Mouse (Mus musculus): Measurements from ENCODE around the gene Cela2a.

The Cela2a gene

DNA sequence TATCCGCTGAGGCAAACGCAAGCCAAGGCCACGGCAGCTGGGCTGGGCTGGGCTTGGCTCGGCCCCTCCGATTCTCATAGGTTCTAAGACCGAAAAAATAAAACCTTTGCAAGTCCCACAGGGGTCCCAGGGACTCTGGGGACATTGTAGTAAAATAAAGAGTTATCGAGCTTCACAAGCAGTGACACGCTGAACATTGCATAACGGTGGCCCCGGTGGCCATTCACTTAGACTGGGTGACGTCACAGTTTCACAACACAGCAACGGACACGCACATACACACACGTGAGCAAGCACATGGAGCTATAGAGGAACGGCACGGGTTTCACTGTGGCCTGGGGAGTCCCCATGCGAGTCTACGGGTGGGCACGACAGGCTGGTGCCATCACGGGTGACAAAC is 32.5 kb upstream of the Cela2a start:
- no peak for DNase-seq (ENCODE audit: low spot score)

GRCm38 (mm10) chr4:141857422-141857930 is 31.5 kb upstream of the Cela2a start:
- peak; percentile 93 for DNase-seq (ENCODE audit: low spot score)

DNA sequence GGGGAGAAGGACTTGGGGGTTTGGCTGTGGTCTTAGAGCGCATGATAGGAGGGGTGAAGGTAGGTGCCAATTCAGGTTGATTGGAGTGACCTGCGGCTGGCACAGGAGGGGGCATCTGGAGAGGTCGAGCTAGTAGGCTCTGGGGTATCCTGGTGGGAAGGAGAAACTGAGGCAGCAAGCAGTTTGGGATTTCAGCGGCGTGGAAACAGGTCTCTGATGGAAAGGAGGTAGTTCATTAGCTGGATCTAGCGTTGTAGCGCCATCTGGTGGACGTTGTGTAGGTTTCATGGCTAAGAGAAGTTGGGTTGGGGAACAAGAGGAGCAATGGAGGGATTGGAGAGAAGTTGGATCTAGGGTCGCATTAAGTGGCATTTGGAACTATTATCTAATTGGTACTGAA is 27.5 kb upstream of the Cela2a start:
- DNase-seq (ENCODE audit: low spot score), result peak; percentile 82

DNA sequence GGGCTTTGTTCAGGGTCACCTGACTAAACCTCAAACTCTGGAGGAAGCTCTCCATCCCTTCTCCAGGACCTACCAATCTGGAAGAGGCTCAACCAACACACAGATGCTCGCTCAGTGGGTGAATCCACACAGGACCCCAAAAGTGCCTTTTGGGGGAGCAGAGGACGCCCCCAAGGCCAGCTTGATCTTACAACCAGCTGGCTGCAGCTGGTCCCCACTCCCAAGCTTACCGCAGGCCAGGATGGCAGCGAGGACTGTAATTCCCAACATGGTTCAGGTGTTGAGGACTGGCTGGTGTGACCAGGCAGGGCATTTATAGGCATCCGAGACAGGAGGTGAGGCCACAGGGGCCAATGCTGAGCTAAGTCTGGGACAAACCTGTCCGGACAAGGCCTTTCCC is 20.0 kb upstream of the Cela2a start, which contains the start of gene Ctrc:
Gene Ctrc (minus strand): TSS at position 361 of the 400 bp plus-strand sequence.
- no peak for DNase-seq (ENCODE audit: low spot score)

DNA sequence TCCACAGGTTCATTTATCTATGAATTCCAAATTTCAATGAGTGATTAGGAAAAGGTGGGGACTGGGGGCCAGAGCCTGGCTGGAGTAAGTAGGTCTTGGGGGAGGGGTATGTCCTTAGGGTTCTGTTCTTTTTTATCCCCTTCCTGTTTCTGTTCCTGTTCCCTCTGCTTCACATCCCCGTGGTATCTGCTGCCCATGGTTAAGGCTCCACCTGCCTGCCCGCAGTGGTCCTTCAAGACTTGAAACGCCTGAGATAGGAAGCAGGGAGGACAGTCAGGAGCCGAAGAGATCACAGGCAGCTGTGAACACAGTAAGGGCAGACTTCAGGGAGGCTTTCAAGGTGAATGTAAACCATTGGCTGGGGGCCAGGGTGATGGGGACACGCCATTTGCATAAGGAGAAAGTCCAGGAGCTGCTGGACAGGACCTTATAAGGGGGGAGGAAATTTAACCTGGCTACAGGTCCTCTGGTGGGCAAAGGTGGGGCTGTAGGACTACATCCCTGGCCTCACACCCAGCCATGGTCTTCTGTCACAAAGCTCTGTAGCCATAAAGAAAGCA is 8.7 kb upstream of the Cela2a start:
- no peak for DNase-seq (ENCODE audit: low spot score)

- no peak for DNase-seq (ENCODE audit: low spot score)
Observed at GRCm38 (mm10) chr4:141833911-141834310, 8.0 kb upstream of the Cela2a start.

- no peak for DNase-seq (ENCODE audit: low spot score)
Observed at GRCm38 (mm10) chr4:141831361-141831760, 5.4 kb upstream of the Cela2a start.

GRCm38 (mm10) chr4:141830381-141830780 is 4.4 kb upstream of the Cela2a start:
- DNase-seq (ENCODE audit: low spot score), result no peak

DNA sequence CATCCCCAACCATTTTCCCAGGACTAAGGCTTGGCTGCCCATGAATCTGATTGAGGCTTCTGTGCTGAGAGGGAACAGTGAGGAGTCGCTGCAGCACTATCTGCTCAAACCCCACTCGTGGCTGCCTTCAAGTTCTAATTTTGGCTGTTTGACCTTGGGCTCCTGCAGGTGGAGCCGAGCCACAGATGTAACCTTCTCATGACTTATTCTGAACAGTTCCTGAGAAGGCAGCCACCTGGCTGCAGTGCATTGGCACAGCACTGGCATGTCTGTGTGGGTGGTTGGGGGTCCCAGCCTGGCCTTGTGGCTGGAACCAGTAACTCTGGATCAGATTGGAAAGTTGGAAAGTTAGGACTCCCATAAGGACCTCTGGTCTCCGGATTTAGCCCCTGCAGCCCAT is 2.2 kb upstream of the Cela2a start:
- no peak for DNase-seq (ENCODE audit: low spot score)

DNA sequence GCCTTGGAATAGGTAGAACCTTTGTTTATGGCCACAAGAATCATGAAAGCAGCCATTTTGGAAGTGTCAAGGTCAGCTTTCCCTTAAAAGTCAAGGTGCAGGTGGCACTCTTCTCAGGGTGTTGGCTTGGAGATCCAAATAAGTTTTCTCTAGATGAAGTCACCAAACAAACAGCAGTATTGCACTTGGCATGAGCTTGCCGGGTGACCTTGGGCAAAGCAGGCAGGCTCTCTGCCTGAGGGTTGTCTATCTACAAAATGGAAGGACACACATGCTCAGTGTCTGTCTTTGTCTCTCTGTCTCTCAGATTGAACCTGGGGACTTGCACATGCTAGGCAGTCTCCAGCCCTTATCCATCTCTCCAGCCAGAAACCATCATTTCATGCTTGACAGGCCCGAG is 1.4 kb upstream of the Cela2a start:
- no peak for DNase-seq (ENCODE audit: low spot score)

DNA sequence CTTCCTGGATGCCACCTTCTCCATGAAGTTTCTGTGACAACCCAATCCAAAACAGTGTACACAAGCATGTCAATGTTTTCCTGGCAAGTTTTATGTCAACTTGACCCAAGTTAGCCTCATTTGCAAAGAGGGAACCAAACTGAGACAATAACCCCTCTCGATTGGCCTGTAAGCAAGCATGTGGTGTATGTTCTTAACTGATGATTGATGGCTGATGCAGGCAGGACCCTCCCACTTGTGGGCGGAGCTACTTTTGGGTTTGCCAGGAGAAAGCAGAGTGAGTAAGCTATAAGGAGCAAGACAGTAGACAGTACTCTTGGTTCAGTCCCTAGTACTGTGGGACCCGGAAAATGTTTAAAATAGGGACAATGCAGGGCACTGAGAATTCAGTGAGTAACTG is 3.0 kb downstream of the Cela2a start:
- peak; percentile 59 for DNase-seq (ENCODE audit: low spot score)

GRCm38 (mm10) chr4:141822089-141822488 is 3.9 kb downstream of the Cela2a start:
- DNase-seq (ENCODE audit: low spot score), result peak; percentile 77

DNA sequence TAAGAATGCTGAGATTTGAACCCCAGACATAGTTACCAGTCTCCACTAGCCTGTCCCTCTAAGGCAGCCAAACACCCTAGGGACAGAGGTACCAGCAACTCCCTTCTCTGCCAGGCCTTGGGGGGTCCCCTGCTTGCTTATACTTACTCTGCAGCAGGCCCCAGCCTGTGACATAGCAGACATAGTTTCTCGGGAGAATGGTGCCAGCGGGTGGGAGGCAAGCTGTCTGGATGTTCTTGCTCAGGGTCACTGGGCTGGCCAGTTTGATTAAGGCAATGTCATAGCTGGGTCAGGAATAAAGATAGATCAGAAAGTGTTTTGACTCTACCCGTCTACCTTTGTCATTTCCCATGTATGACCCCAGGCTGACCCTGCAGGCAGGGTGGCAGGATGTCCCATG is 4.8 kb downstream of the Cela2a start:
- DNase-seq (ENCODE audit: low spot score), result peak; percentile 57

DNA sequence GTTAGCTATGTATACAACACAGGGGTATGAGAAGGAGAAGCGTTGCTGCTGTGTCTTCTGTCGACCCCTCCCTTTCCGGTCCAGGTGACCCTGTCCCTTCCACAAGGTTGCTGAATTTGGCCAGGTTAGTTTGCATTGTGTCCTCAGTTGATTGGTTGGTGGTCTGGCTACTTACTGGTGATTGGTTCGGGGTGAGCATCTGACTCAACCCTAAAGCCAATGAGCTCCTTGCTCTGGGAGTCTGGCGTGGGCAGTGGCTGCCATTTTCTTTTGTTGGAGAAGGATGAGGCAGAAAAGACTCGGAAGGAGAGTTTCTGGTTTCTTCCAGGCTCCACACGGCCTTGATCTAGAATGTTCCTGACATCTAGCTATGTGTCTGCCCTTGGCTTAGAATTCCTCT is 6.6 kb downstream of the Cela2a start:
- DNase-seq (ENCODE audit: low spot score), result no peak

- DNase-seq (ENCODE audit: low spot score), result no peak
Observed at GRCm38 (mm10) chr4:141818861-141819260, 7.1 kb downstream of the Cela2a start.

GRCm38 (mm10) chr4:141817706-141818105 is 8.3 kb downstream of the Cela2a start:
- DNase-seq (ENCODE audit: low spot score), result no peak

DNA sequence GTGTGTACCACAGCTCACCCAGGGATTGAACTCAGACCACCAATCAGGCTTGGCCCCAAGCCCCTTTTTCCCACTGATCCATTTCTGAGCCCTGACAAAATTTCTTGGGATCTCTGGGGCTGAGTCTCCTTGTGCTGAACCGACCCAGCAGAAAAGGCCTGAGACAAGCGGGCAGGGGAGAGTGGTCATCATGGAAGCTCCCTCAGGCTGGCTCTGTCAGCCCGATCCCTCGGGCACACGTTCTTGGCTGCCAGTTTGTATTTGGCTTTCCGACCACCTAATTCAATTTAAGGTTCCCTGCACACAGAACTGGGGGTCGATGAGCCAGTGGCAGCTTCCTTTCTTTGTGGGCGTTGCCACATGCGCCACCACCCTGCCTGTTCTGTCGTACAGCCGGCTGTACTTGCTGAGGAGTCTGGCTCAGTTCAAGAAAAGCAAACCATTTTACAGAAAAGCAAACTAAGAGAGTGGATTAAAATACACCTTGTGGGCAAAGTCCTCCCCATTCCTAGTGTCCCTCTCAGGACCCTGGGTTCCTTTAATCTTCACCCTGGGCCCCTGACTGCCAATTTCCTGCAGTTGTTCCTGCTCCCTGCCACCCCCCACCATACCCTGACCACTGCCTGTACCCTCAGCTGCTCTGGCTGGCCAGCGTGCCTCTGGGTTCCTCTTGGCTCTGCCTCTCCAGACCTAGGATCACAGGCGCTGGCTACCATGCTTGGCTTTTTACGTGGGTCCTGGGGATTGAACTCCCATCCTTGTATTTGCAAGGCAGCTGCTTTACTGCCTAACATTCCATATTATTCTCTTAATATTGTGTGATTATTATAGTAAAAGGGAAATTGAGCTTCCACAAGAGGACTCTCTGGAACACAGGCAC is 8.9 kb downstream of the Cela2a start:
- DNase-seq (ENCODE audit: low spot score), result no peak

- DNase-seq (ENCODE audit: low spot score), result no peak
Observed at GRCm38 (mm10) chr4:141816267-141816666, 9.7 kb downstream of the Cela2a start.

DNA sequence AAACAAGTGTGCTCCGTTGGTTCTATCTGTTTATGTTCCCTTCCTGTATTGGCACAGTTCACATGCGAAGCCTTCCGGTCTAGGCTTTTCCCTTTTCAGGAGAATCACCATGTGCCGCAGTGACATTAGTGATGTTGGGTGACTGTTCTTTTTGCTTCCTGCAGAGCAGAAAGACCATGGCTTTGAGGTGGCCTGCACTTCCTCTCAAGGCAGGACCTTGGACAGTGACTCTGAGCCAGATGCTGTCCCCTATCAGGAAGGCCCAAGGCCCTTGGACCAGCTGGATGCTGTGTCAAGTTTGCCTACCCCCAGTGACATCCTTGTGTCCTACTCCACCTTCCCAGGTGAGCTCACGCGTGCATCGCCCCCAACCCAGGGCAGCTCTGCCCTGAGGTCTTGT is 14.6 kb downstream of the Cela2a start:
- peak; percentile 41 for DNase-seq (ENCODE audit: low spot score)

DNA sequence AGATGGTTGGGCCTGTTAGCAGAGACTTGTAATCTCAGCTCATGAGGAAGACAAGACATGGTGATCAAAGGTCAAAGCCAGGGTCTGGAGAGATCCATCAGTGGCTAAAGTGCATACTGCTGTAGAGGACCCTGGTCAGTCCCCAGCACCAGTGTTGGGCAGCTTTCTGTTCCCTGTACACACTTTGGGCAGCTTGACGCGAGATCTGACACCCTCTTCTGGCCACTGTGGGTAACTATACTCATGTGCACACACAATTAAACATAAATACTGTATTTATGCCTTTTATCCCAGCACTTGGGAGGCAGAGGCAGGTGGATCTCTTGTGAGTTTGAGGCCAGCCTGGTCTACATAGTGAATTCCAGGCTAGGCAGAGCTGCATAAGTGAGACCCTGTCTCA is 15.0 kb downstream of the Cela2a start:
- no peak for DNase-seq (ENCODE audit: low spot score)

- DNase-seq (ENCODE audit: low spot score), result no peak
Observed at GRCm38 (mm10) chr4:141809850-141810464, 16.0 kb downstream of the Cela2a start.

GRCm38 (mm10) chr4:141805886-141806285 is 20.1 kb downstream of the Cela2a start:
- peak; percentile 27 for DNase-seq (ENCODE audit: low spot score)

DNA sequence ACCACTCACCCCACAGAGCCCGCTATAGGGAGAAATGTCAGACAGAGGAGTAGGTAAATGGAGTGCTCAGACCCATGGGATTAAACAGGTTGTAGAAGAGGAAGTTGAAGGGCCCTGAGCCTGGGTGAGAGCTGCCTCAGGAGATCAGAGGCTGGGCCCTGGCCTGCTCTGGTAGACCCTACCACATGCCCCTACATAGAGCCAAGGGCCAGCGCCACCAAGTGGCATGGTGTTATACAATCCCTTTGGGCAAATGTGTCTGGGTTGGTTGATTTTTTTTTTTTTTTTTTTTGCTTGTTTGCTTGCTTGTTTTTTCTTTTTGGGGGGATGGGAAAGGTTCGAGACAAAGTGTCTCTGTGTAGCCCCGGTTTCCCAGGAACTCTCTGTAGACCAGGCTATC is 21.9 kb downstream of the Cela2a start:
- DNase-seq (ENCODE audit: low spot score), result peak; percentile 43

Data from testis, postnatal 10 days (tissue).